Mouse (Mus musculus) left cerebral cortex, adult 2 months (tissue): ENCODE results near the gene Stag3. TPM values are rescaled to one million over a fixed set of nuclear protein-coding genes. Genes with fewer than 3 reads are reported as not detected.
A peak's percentile ranks its signal among the peaks of the same experiment; 100 is the strongest.

ENCODE experiments used
- DNase-seq, 2 experiments: peaks; one replicate each; pipeline ENCODE4 v3.0.0; 2021 to 2022; ENCODE audit warnings: low spot score in 2 of 2, mixed read lengths in 1 of 2; ENCODE audit errors: extremely low spot score in 1 of 2
- H3K27ac ChIP-seq: fragments of 200-600 bp; 2 replicates; pipeline ENCODE4 v1.8.1; 2022
- H3K4me3 ChIP-seq: fragments of 200-600 bp; 2 replicates; pipeline ENCODE4 v1.8.1; 2022
- CTCF ChIP-seq: fragments of 200-600 bp; IDR thresholded peaks from 2 replicates; pipeline ENCODE4 v1.8.1; 2022; ENCODE audit warnings: antibody characterized with exemption, mild to moderate bottlenecking, moderate library complexity
- intact Hi-C: fragments of 180-260 bp; cut with DNase I; formaldehyde crosslinking; loops from one replicate; pipeline ENCODE4 v1.15.1; 2025
- total RNA-seq, 2 experiments: library from RNA; stranded (reverse); gene quantifications; 2 replicates each; pipeline ENCODE4 v1.2.3; 2021

Gene Stag3
- total RNA-seq, 2 experiments from 2014 or later = 0.65 to 0.68 TPM

GRCm38 (mm10) chr5:138272409-138272923, 7.6 kb upstream of the Stag3 start, which contains the start of gene Gal3st4:
TSS of gene Gal3st4 (minus strand) at chr5:138272840.
- no peak for TF ChIP-seq CTCF
- intact Hi-C loops = no loop called here
- Histone ChIP-seq H3K4me3 (peak within 1 kb of the TSS; percentile 14), H3K27ac (peak within 1 kb of the TSS; percentile 1; the same call in 1 of the 2 replicates)
- no peak for DNase-seq

GRCm38 (mm10) chr5:138274186-138274585, 5.9 kb upstream of the Stag3 start:
- DNase-seq = no peak
- Histone ChIP-seq H3K4me3 (no peak overlapping the region), H3K27ac (no peak overlapping the region)
- intact Hi-C loops = no loop called here
- no peak for TF ChIP-seq CTCF

- Histone ChIP-seq H3K4me3 (0 out of 2 replicates have a peak overlapping the region, but pooled peaks have one; percentile 14), H3K27ac (no peak overlapping the region)
- TF ChIP-seq CTCF = no peak
- no peak for DNase-seq
- intact Hi-C loops = no loop called here
Observed at GRCm38 (mm10) chr5:138275216-138276050, 4.6 kb upstream of the Stag3 start.

GRCm38 (mm10) chr5:138277994-138278393, 2.0 kb upstream of the Stag3 start:
- intact Hi-C loops = no loop called here
- no peak for TF ChIP-seq CTCF
- DNase-seq = no peak
- H3K4me3 ChIP-seq = no peak overlapping the region
- no peak overlapping the region for H3K27ac ChIP-seq

GRCm38 (mm10) chr5:138280425-138280768, 357 bp downstream of the Stag3 start:
- no peak for TF ChIP-seq CTCF
- intact Hi-C loops = loop anchor here (5.0 kb wide), 1 partner anchor 58 kb away; no protein-coding TSS in a partner anchor
- no peak overlapping the region for H3K27ac ChIP-seq
- H3K4me3 ChIP-seq = peak overlapping the region; percentile 47
- DNase-seq = no peak

- intact Hi-C loops = loop anchor here (5.0 kb wide), 1 partner anchor 59 kb away; no protein-coding TSS in a partner anchor
- TF ChIP-seq CTCF = no peak
- no peak overlapping the region for H3K27ac ChIP-seq
- no peak overlapping the region for H3K4me3 ChIP-seq
- no peak for DNase-seq
Observed at GRCm38 (mm10) chr5:138280829-138281228, 789 bp downstream of the Stag3 start.

- Histone ChIP-seq H3K4me3 (no peak overlapping the region), H3K27ac (no peak overlapping the region)
- intact Hi-C loops = loop anchor here (5.0 kb wide), 1 partner anchor 59 kb away; no protein-coding TSS in a partner anchor
- TF ChIP-seq CTCF = no peak
- no peak for DNase-seq
Observed at GRCm38 (mm10) chr5:138281798-138282197, 1.8 kb downstream of the Stag3 start.

GRCm38 (mm10) chr5:138283540-138283939, 3.5 kb downstream of the Stag3 start:
- TF ChIP-seq CTCF = peak; percentile 7; the same call in 1 of the 2 replicates
- Histone ChIP-seq H3K4me3 (no peak overlapping the region), H3K27ac (no peak overlapping the region)
- DNase-seq = no peak
- intact Hi-C loops = loop anchor here (5.0 kb wide), 1 partner anchor 61 kb away; no protein-coding TSS in a partner anchor

- intact Hi-C loops = no loop called here
- no peak overlapping the region for H3K27ac ChIP-seq
- no peak overlapping the region for H3K4me3 ChIP-seq
- DNase-seq = no peak
- no peak; the same call in 1 of the 2 replicates for TF ChIP-seq CTCF
Observed at GRCm38 (mm10) chr5:138287861-138288260, 7.8 kb downstream of the Stag3 start.

- Histone ChIP-seq H3K4me3 (no peak overlapping the region), H3K27ac (no peak overlapping the region)
- TF ChIP-seq CTCF = no peak
- DNase-seq = no peak
- intact Hi-C loops = no loop called here
Observed at GRCm38 (mm10) chr5:138291638-138292037, 11.6 kb downstream of the Stag3 start.

- intact Hi-C loops = no loop called here
- no peak for TF ChIP-seq CTCF
Observed at GRCm38 (mm10) chr5:138294158-138294557, 14.1 kb downstream of the Stag3 start.

GRCm38 (mm10) chr5:138299613-138300012, 19.6 kb downstream of the Stag3 start:
- Histone ChIP-seq H3K27ac (no peak overlapping the region), H3K4me3 (no peak overlapping the region)
- intact Hi-C loops = loop anchor here (5.0 kb wide), 1 partner anchor 77 kb away; no protein-coding TSS in a partner anchor
- no peak for DNase-seq
- TF ChIP-seq CTCF = no peak

More at GRCm38 (mm10) chr5:138294158-138294557, 14.1 kb downstream of the Stag3 start:
- Histone ChIP-seq H3K27ac (no peak overlapping the region), H3K4me3 (no peak overlapping the region)
- no peak for DNase-seq
